Mouse (Mus musculus): Measurements from ENCODE around the gene Mcat. TPM values are rescaled to one million over a fixed set of nuclear protein-coding genes. Genes with fewer than 3 reads are reported as not detected.
A peak's percentile ranks its signal among the peaks of the same experiment; 100 is the strongest.

The Mcat gene
- 10 to 100 TPM; 21.8 to 29.3 TPM for total RNA-seq (2021)
- long read RNA-seq, transcript Mcat-206 (3 exons, 740 nt) = minor isoform, 6 of 34 reads
- long read RNA-seq, transcript Mcat-201 (4 exons, 1,917 nt) = major isoform, 19 of 34 reads
- long read RNA-seq, partial matches to known transcripts = 1 of 34 reads
- long read RNA-seq, other reads (novel, unspliced or antisense) = 8 of 34 reads

DNA sequence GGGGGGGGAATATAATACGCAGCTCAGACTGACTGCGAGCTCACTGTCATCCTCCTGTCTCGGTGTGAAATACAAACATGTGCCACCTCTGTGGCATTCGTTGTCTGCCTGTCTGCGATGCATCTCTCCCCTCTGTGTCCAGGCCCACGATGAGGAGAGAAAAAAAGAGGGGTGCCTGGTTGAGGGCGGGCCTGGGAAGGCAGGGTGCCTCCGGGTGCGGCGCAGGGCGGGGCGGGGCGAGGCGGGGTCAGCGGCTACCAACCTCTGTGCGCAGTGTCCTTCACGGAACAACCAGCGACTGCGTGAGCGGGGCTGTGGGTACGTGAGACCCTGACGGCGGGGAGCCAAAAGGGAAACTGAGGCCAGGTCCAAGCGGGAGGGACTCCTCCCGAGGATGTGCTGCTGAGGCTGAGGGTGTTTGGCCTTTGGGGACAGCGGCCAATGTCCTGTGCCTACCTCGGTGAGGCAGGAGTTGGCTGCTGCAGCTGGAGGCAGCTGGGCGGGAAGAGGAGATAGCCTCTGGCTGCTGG, at the start of gene Mcat, which contains the start of gene Tspo:
Gene Mcat (minus strand): TSS at position 461 of the 530 bp plus-strand sequence.
Gene Tspo (plus strand): TSS at position 266 of the 530 bp plus-strand sequence.
- DNase-seq (ENCODE audit: low spot score in 2 of 2) = no peak

DNA sequence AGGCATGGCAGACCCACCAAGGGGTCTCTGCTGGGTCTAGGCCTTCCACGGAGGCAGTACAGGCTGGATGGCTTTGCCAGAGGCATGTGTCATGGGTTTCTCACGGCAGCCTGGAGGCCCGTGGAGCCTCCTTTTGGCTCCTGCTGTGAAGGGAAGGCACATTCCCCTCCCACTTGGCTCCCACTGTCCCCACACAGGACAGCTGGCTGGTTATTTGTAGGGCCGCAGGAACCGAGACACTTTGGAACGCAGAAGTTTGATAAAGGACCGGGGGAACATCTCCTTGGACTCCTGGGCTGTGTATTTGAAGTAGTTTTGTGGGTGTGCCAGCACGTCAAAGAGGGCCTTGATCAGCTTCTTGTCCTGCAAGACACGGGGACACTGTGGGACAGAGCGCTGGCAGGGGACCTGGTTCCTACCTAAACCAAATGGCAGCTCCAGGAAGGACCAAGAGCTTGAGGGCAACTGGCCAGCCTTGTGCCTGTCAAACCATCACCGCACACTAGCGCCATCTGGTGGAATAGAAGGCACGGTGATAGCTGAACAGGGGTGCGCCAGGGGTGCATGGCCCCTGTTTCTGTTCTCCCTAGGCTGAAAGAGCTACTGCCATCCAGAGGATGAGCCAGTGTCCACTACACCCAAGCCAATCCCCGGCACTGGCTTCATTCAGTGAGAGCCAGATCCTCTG, 43.7 kb upstream of the Mcat start:
- peak in 1 of 2 experiments; percentile 70 for DNase-seq (ENCODE audit: low spot score in 2 of 2)

DNA sequence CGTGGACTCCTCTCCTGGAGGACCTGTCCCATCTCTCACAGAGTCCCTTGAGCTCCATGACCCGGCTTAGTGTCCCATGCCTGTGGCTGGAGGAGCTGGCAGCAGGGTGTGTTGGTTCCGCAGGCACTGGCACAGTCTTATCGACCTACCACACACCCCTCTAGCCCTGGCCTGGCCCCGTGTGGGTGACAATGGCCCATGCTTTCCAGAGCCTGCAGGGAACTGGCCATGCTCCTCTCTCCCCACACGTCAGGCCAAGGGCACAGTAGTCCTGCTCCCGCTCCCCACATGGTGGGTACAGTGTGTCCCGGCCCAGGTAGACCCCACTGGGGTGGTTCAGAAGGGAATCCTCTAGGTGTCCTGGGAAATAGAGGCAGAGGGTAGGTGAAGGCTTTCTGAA, 43.1 kb upstream of the Mcat start:
- DNase-seq (ENCODE audit: low spot score in 2 of 2) = no peak

DNA sequence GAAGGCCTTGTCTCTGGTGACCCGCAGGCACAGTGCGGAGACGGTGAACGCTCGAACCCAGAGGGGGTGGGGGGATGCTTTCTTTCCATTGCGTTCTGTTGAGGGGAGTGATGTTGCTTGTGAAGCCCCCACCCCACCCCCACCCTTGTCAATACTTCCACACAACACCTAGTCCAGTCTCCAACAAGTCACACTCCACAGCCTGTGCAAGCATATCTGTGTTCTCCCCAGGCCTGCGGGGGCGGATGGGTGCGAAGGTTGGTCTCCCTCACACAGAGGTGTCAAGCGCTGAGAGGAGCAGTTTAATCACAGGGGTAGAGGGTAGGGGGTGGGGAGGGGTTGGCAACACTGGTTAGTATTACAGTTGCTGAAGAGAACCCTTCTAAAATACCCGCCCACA, 42.6 kb upstream of the Mcat start:
- no peak for DNase-seq (ENCODE audit: low spot score in 2 of 2)

DNA sequence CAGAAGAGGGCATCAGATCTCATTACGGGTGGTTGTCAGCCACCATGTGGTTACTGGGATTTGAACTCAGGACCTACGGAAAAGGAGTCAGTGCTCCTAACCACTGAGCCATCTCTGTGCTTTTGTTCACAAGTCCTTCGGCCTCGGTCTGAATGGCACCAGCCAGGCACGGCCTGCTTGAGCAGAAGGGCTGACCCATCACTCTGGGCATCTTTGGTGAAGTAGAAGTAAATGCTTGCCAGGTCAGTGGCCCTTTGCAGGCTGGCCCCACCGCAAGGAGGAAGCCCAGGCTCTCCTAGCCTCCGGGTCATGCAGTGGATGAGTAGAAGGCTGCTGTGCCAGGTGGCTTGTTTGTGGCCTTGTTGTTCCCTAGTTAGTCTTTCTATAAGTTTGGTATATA, 39.8 kb upstream of the Mcat start:
- DNase-seq (ENCODE audit: low spot score in 2 of 2) = no peak

DNA sequence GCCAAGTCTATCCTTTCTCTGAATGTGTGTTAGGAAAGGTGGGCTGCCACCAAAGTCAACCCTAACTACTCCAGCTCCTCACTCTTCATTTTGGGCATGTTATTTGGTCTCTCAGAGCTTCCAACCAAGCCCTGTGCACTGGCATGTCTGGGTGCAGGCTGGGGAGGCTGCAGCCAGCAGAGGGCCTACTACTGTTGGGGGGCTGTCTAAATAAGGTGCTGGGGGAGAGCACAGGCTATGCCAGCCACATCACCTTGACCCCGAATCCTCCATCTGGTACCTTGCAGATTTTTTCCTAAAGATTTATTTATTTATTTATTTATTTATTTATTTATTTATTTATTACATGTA, 39.4 kb upstream of the Mcat start:
- DNase-seq (ENCODE audit: low spot score in 2 of 2) = no peak

DNA sequence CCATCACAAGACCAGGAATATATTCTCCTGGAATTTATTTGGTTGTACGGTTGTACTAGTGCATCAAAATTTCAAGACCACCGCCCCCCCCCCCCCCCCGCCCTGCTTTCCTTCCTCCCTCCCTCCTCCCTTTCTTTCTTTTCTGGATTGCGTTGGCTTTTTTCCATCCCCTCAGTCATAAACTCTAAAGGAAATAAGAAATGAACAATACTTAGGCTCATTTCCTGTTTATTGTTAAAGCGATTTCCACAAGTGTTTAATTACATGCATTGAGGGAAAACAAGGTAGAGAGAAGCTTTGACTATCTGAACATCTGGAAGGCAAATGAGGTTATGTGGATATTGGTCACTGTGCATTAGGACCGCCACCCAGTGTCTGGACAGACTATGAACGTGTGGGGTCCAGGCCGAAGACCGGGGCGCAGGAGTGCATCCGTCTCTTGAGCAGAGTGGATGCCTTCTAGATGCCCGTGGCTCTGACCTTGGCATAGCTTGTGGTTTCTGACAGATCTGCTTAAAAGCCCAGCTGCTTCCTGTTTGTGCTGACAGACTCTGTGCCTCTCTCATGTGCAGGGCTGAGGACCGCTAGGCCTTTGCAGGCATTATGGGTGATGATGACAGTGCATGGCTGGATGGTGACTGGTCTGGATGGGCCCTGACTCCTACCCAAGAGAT, 38.9 kb upstream of the Mcat start:
- no peak for DNase-seq (ENCODE audit: low spot score in 2 of 2)

DNA sequence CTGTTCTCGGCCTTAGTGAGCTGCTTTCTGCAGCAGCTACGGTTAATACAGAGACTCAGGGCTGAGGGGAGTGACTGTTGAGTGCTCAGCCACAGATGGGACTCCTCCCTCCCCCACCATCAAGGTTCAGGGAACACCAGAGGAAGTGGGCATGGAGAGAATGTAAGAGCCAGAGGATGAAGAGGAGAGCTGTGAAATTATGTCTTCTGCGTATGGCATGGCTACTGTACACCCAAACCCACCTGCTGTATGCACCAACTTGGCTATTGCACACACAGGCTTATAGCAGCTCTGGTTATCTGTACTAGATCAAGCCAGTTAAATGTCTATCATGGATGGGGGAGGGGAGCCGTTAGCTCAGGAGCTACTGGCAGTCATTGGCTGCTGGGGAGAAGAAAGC, 37.6 kb upstream of the Mcat start:
- no peak for DNase-seq (ENCODE audit: low spot score in 2 of 2)

DNA sequence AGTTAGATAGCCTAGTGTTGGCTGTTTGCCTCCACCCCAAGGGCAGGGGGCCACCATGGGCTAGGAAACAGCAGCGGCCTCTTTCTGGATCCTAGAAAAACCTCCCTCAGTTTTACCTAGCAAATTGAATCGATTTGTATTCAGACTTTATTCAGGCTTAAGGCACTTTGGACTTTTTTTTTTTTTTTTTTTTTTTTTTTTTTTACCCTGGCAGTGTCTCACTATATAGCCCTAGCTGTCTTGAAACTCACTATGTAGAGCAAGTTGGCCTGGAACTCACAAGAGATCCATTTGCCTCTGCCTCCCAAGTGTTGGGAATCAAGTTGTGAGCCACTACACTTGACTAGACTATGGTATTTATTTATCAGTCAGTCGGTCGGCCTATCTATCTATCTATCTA, 33.2 kb upstream of the Mcat start:
- no peak for DNase-seq (ENCODE audit: low spot score in 2 of 2)

DNA sequence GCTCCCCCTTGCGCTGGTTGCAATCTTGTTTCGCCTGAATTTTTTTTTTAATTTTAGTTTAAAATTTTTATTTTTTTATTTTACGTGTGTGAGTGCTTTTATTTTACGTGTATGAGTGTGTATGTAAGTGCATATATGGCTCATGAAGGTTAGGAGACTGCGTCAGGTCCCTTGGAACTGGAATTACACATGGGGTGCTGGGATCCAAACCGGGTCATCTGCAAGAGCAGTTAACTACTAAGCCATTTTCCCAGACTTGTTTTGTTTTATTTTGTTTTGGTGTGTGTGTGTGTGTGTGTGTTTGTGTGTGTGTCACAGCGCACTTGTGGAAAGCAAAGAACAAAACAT, 31.8 kb upstream of the Mcat start:
- no peak for DNase-seq (ENCODE audit: low spot score in 2 of 2)

DNA sequence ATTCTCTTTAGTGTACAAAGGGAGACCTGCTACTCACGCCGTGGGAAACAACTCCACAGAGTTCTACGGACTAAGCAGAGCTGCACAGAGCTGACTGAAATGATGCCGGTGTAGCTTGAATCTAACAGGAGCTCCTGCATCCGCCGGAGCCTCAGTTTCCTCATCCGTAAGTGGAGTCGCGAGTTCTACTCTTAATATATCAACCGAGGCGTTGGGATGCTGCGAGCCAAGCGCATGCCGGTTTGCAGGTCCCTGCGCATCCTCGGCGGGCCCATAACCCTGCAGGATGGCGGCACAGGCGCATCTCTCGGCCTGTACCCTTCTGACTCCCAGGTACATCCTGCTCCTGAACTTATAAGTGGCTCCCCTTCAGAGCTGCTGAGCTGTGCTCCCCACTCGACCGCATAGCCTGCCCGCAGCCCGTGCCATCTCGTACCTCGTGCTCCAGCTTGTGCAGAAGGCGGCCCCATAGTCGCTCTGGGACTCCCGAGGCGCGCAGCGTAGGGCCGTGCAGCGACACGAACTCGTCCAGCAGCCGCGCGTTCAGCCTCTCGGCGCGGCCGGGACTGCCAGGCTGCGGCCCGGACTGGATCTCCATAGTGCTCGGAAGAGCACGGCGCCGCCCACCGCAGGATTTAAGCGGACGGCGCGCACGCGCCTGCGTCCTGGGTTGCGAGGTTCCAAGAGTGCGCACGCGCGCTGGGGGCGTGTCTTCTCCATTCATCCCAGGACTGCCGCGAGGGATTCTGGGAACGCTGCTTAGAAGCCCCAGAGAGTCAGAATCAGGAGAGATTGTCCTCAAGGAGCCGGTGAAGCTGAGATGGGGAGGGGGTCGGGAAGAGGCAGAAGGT, 31.2 kb upstream of the Mcat start, which contains the start of gene Ttll12:
Gene Ttll12 (minus strand): TSS at position 645 of the 851 bp plus-strand sequence.
- peak; percentile 94 to 98 for DNase-seq (ENCODE audit: low spot score in 2 of 2)

DNA sequence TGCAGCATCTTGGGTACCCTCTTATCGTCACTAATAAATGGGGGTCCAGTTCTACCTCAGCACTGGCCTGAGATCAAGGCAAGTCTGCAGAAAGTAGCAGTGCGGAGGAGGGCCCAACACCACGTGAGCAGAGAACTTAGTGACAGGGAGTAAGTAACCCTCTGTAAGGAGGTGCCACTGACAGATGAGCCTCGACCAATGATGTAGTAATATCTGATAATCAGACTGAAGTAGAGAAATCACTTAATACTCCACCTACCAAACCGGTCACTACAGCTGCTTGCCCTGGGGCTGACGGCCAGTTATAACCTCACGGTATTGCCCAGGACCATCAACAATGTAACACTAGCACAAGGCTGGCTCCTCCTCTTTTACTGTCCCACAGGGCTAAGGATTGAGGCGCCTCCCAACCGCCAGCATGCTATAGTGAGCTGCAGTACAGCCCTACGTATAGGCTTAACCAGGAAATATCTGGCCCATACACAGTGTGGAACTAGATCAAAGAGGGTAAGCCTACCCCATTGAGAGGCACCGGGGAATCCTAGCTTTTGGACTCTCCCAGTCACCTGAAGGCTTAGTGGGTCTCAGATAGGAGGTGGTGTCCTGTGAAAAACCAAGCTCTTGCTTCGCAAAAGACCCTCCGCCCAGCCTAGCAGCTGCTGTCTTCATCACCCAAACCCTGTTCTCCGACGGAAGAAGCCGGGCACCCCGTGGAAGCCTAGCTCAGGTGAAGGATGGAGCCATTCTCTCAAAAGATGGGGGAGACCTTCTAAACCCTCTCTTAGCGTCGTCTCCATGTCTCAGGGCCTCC, 30.3 kb upstream of the Mcat start:
- no peak for DNase-seq (ENCODE audit: low spot score in 2 of 2)

DNA sequence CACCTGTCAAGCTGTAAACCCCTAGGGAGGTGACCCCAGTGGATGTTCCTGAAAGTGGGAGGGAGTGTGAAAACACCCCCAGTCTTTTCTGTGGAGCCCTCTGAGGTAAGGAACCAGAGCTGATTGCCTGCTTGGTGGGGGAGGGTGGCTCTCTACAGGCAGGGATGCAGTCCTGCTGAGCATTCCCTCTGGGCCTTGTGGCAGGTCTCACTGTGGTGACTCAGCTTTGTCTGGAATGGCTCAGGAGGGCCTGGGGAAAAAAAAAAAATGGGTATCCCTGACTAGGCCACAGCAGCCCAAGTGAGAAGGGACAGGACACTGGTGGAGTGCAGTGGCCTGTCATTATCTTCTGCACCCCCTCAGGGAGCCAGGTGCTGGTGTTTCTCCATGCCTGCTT, 29.6 kb upstream of the Mcat start:
- no peak for DNase-seq (ENCODE audit: low spot score in 2 of 2)

DNA sequence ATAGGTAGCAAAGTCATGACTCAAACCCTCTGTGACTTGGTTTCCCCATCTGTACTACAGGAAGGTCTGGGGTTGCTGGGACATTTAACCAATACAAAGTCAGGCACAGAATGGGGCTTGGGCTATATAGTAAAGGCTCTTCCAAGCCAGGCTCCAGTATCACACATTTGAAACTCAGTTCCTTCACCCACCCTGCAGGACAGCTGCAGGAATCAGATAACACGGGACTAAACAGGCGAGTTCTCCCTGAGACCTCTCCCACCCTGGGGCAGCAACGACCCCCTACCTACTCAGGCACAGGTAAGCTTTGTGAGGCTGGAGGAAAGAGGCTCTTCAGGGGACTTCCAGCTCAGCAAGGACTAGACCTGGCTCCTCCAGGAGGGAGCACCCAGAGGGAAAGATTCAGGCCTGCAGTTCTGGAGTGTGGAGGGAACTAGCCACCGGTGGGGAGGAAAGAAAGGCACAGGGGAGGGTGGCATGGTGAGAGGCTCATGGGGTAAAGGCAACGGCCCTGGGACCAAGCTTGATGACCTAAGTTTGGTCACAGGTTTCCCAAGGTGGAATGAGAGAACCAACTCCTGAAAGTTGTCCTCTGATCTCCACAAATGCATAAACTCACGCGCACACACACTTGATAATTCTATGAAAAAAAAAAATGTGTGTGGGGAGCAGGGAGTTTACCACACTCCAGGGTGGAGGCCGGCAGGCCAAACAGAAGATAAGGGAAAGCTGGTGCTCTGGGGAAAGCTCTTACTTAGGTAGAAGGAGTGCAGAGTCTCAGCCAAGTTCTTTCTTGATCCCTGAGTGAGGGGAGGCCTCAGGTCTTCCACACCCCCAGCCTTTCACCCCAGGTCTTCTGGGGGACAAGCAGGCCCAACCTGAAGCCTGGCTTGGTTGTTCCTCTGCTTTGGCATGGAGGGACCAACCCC, 28.9 kb upstream of the Mcat start:
- DNase-seq (ENCODE audit: low spot score in 2 of 2) = no peak

DNA sequence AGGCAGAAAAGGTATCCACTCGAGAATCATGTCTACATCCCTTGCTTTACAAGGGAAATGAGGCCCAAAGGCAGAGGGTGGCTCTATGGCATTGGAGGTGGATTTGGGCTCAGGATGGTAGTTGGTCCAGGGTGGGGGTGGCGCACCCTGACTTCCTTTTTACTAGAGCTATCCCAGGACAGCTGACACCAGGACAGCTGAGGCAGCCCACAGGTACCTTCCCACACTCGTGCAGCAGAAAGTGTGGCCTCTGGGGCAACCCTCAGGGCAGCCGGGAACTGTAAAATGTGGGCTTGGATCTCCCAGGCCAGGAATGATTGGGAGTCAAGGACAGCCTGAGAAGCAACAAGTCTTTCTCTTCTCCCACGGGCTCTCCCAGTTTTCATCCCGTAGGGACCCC, 28.2 kb upstream of the Mcat start:
- no peak for DNase-seq (ENCODE audit: low spot score in 2 of 2)

DNA sequence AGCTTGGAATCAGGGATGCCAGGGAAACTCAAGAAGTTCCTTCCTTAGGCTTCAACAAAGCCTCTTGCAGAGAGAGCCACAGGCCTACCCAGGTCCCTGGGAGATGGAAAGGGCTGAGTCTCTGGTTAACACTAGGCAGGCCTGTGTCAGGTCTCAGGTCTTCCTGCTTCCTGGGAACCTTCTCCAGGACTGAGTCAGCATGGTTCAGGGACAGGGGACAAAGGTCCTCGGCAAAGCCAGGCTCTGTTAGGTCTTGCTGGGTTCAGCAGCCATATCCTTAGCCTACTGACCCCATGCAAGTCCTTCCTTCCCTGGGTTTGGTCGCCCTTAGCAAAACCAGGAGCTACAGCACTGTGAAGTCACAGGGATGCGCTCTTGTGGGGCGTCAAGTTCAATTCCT, 27.3 kb upstream of the Mcat start:
- no peak for DNase-seq (ENCODE audit: low spot score in 2 of 2)

DNA sequence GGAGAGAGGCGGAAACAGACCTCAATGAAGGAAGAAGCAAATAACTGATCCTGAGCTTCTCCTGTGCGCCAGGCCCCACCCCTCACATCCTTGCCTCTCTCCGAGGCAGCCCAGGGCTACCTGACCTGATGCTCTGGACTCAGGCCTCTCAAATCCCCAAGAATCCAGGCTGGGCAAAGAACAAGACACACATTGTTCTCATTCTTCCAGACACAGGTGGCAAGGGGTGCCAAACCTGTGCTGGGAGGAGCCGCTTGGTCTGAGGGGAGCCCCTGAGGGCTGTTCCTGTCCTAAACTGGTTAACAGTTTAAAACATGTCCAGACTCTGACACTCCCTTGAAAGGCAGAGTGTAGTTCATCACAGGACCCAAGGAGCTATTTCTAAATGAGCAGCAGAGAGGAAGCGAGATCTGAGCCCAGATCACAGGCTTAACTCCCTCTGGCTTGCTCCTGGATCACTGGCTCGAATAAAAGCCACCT, 21.2 kb upstream of the Mcat start:
- DNase-seq (ENCODE audit: low spot score in 2 of 2) = no peak

DNA sequence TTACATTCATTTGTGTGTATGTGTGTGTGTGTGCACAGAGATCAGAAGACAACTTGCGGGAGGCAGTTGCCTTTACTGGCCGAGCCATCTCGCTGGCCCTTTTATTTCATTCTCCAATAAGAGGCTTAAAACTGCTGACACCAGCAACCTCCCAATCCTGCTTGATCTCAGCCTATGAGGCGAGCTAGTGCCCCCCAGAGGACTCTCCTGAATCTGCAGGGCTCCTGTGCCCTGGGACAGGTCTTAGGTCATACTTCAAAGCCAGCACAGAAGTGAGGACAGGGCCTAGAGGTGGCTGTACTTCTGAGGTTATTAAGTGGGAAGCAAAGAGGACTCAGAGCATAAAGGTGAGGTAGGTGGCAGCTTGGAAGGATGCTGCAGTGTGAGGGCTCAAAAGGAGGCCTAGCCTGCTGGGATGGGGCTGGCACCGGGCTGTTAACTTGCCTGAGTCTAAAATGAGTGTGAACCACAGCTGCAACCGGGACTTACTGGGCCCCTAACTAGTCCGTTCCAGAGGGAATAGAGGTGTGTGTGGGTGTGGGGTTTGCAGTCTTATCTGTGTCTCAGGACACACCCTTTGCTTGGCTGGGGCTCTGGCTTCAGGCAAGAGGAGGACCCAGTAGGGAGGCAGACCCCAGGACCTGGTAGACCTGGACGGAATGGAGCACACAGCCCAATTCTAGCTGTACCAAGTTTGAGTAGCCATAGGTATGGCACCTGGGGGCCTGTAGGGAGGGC, 20.0 kb upstream of the Mcat start:
- no peak for DNase-seq (ENCODE audit: low spot score in 2 of 2)

DNA sequence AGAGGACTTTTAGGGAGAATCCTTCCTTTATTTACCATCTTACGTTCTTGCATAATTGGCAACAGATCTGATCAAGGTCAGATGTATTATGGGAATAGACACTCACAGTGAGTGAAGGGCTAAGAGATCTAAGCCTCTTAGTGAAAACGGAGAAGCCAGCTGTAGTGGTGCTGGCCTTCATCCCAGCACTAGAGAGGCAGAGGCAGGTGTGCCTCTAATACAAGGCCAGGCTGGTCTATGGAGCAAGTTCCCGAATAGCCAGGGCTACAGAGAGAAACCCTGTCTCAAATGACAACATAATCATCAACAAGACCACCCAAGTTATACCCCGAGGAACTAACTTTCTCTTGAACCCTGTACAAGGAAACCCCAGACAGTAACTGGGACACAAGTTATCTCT, 19.3 kb upstream of the Mcat start:
- no peak for DNase-seq (ENCODE audit: low spot score in 2 of 2)

Data from layer of hippocampus, adult 18-20 months (tissue).